Mouse (Mus musculus) induced T-regulatory cell, adult 2 months (primary cell): ENCODE measurements around the gene Hoxc5.

ENCODE experiments used
- DNase-seq: peaks from one replicate; pipeline ENCODE4 v3.0.0-alpha.2; 2012; ENCODE audit warnings: low read depth

Hoxc5 gene

DNA sequence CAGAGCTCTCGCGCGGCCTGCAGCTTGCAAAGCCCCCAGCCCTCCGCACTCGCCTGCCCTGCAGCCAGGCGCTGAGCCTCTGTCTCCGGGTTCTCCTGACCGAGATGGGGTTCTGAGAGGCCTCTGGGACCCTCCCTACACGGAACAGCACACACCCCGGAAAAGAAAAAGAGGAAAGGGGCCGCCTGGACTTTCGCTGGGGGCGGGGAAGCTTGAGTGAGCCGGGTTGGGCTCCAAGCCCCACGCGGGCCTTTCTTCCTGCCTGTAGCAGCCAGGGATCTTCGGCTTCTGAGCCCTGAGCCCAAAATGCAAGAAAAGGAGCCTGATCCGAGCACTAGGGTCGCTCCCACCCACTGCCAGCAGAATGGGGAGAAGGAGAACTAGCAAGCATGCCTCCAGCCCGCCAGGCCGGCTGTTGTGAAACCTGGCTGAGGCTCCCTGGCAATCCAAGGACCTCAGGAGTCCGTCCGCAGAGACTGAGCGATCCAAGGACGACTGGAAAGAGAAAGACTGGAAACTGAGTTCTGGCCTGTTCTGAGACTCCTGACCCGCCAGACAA is 44.8 kb downstream of the Hoxc5 start:
- DNase-seq = no peak

DNA sequence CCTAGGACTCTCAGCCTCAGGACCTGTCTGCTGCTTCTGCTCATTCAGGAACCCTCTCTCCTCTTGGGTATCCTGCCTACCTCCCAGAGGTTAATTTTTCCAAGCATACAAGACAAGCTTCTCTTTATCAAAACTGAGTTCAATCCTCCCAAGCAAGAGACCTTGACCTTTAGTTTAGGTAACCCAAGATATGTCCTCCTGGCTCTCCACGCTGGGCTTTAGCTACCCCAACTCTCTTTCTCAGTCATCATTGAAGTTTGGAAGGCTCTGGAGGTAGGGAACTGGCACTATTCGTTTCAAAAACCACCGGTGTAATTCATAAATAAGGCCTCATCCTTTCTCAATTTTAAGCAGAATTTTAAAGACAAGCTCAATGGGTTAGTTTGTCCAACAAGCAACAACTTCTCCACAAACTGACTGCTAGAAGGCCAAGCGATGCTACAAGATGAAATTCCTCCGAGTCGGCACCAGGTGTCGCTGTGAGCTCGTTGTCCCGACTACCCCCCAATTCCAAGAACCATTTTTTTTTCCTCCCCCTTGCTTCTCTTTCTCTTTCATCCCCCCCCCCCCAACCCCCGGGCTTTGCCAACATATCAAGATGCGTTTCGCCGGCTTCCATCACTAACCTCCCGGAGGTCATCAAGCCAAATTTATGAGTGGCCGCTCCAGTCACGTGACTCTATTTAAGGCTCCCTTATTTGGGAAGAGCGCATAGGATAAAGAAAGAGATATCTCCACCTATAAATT is 46.2 kb downstream of the Hoxc5 start:
- DNase-seq = peak; percentile 59

DNA sequence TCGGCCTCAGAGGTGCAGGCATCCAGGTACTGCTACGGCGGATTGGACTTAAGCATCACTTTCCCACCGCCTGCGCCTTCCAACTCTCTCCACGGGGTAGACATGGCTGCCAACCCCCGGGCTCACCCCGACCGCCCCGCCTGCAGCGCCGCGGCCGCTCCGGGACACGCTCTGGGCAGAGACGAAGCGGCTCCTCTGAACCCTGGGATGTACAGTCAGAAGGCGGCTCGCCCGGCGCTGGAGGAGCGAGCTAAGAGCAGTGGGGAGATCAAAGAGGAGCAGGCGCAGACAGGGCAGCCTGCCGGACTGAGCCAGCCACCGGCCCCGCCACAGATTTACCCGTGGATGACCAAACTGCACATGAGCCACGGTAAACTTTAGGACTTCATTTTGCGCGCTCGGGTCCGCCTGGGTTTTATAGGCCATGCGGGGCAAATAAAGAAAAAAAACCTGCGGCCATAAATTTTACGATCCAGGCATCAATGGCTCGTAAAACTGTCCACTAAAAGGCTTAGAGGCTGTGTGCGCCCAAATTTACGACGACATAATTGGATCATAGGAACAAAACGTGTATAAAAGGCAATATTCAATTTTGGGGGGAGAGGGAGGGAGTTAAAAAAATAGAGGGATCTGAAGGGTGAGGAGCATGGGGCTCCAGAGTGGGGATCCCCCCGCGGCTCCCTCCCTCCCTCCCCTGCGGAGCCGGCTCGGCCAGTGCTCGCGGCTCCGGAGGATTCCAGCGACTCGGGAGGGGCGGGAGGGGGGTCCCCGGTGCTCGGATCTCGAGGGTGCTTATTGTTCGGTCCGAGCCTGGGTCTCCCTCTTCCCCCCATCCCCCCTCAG is 47.1 kb downstream of the Hoxc5 start:
- no peak for DNase-seq

DNA sequence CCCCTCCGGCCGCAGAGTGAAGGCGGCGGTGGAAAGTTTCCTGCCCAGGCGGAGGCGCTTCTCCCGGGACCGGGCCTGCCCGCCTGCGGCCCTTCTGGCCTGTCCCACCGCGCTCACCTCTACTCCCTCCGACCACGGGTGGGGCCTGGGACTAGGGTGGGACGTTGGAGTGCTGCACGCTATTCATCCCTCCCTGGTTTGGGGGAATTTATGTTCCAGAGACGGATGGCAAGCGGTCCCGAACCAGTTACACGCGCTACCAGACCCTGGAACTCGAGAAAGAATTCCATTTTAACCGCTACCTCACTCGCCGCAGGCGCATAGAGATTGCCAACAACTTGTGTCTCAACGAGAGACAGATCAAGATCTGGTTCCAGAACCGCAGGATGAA is 47.8 kb downstream of the Hoxc5 start:
- no peak for DNase-seq

DNA sequence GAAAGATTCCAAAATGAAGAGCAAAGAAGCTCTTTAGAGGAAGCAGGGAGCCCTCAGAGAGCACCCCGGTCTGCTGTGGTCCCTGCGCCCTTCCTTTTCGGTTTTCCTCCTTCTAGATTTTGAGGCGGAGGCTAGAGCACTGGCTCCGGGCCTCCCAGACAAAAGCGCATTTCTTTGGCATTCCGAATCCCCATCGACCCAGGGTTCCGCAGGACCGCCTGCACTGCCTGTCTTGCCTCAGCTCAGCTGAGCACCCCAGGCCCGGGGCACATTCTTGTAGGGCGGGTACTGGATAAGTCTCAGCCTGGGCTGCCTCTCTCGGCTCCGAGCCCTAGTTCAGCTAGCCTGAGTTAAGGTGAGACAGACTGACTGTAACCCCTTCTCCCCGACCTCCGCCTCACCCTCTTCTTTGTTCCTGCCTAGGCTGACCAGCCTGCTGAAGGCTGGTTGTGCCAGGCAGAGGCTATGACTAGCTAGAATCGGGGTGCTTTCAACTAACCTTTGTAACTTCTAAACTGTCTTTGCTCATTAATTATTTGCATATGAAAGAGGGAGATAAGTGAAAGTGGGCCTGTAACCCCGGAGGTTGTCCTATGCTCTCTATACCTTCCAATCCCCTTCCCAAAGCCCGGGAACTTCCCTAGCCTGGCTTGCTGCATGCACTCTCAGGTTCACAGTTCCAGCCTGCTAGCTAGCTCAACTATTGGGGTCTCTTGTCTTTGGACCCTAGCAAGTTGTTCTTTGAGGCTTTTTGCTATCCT is 48.3 kb downstream of the Hoxc5 start:
- no peak for DNase-seq

DNA sequence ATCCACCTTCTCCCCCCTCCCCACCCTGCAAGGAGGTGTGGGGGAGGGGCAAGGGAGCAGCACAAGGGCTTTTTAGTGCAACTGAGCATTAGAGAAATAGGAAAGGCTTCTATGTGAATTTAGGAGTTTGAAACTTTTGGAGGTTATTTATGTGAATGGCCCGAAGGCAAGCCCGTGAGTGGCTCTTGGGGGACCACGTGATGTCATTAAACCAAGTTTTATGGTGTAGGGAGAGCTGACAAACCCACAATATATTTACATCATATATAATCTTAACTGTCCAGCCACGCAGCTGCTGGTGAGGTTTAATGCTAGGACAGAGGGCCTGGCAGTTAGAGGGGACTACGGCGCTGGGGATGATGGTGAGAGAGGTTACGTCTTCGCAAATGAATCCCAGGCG is 51.4 kb downstream of the Hoxc5 start, which contains the start of gene Hoxc4:
Hoxc4 (plus strand) TSS at position 299 of the 400 bp plus-strand sequence.
- DNase-seq = no peak

DNA sequence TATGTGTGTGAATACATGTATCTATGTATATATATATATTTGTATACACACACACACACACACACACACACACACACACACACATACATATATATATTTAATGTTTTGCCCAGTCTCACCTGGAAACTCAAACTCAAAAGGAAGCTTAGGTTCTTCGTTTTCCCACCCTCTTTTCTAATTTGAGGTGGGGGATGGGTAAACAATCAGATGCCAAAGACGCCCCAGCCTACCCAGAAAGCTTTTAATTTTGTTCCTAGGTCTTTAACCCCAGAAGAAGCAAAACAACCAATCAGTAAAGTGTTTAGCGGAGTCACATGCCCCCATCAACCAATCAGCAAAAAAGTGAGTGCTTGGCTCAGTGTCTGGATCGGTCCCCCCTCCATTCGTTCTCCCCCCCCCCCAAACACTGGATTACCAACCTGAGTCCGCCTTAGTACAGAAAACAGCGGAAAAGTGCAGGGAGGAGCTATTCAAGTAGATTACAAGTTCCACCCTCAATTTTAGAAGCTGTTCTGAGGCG is 53.7 kb downstream of the Hoxc5 start:
- no peak for DNase-seq

DNA sequence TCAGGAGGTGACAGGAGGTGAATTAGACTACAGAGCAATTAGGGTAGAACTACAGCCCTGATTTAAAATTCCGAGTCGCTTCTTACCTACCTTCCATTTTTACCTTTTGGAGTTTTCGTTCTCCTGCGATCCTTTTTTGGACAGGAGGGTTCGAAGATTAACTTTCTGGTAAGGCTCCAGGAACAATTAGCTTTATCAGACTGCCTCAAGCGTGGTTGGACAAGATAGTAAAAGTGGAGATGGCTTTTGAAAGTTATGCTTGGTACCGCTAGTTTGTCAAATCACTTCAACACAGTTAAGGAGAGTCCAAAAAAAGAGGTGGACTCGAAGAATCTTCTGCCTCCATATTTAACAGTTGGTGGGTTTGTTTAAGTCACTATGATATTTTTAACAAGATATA is 54.3 kb downstream of the Hoxc5 start:
- no peak for DNase-seq

DNA sequence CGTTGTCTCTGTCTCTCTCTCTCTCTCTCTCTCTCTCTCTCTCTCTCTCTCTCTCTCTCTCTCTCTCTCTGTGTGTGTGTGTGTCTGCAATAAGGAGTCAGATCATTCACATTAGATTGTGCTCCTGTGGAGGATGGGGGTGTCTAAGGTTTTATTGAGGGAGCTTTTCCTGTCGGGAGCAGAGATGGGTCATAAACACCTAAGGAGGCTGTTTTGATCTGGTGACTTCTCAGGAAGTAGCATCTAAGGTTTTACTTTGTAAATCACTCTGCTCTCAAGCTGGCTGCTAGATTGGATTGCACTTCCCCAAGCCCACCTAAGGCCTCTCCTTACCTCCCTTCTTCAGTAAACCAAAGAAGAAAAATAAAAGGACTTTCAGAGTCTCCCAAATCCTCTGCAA is 56.9 kb downstream of the Hoxc5 start:
- no peak for DNase-seq

DNA sequence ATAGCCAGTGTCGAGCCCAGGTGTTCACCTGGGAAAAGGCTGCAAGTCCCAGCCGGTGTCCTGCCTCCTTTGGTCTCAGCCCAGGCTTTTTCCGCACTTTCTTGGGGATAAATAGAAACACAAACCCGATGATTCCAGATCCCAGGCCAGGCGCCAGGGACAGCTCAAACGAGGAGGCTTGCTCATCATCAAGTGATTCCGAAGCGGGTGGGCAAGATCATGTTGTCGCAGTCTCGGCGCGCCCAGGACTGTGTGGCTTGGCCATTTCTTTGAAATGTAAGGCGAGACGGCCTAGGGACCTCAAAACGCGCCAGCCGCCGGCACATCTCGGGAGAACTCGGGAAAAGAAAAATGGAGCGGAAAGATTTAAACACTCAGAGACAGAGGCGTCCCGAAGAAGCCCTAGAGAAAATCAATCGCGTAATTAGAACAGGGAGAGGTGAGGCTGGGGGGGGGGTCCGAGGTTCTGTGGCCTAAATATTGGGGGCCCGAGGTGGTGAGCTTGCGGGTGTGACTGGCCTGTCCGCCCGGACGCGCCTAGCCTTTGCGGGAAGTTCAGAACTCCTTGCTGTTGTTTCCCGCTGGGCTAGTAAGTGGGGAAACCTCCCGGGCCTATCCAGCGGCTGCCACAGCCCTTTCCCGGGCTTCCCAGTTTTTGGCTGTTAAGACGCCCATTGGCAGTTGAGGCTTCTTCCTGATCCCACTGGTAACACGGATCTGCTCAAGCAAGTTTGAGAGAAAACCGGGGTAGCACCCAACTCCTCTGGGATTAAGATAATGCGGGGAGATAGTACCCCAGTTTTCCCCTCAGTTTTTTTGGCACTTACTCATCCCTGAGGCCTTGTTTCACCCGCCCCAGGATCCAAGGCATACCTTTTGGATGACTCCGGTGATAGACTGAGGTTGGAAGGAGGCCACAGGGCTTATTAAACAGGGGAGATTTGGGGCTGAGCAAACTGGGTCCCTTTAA is 60.3 kb downstream of the Hoxc5 start:
- DNase-seq = no peak

DNA sequence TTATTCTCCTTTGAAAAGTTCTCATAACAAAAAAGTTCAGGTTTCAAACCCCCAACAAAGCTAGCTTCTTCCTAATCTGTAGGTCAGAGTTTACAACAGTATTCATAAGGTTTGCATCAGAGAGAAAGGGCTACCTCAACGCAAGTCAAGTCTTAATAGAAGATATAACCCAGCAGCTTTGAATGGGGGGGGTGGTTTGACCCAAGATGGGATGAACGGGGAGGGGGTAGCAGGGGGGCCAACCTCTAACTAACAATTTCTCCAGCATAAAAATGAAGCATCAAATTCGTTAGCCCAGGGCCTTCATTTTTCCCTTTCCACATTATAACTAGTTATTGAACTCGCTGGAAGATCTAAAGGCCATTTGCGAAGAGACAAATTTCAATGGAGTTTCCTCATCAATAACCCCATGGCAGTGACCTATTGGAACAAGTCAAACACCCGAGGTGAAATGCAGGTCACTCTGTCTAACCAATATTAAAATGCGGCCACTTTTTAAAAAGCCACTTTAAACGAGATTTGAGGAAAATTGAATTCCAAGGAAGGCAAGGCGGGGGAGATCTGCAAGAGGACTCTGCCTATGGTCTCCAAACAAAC is 61.8 kb downstream of the Hoxc5 start:
- no peak for DNase-seq

DNA sequence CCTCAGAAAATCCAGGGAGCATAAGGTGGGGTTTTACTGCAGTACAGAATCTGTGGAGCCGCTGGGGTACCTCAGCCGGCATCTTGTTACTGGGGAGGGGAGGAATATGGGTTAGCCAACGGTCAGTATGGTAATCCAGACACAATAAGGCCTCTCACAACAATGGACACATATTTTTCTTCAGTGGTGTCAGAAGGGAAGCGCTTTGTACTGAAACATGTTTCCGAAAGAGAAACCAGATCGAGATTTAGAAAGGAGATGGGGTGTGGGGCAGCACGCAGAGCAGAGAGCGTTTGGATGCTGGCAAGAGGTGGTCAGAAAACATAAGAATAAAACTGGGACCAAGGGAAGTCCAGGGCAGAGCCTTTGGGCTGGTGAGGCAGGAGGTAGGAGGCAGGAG is 62.9 kb downstream of the Hoxc5 start:
- DNase-seq = no peak

DNA sequence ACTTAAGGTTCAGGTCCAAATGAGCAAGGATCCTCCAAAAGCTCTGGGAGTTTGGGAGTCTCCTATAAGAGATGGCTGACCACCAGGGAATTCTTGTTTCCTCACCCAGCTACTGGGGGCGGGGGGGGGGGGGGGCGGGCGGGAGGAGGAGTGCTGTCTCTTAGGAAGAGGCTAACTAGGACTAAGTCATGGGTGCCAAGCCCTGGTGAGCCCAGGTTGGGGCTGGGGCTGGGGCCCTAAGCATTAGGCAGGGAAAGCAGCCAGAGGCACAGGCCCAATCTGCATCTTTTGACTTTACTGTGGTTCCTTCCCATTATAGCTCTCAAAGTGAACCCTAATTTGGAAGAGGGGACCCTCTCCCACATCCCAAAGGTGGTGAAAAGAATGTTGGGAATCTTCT is 64.9 kb downstream of the Hoxc5 start:
- no peak for DNase-seq

DNA sequence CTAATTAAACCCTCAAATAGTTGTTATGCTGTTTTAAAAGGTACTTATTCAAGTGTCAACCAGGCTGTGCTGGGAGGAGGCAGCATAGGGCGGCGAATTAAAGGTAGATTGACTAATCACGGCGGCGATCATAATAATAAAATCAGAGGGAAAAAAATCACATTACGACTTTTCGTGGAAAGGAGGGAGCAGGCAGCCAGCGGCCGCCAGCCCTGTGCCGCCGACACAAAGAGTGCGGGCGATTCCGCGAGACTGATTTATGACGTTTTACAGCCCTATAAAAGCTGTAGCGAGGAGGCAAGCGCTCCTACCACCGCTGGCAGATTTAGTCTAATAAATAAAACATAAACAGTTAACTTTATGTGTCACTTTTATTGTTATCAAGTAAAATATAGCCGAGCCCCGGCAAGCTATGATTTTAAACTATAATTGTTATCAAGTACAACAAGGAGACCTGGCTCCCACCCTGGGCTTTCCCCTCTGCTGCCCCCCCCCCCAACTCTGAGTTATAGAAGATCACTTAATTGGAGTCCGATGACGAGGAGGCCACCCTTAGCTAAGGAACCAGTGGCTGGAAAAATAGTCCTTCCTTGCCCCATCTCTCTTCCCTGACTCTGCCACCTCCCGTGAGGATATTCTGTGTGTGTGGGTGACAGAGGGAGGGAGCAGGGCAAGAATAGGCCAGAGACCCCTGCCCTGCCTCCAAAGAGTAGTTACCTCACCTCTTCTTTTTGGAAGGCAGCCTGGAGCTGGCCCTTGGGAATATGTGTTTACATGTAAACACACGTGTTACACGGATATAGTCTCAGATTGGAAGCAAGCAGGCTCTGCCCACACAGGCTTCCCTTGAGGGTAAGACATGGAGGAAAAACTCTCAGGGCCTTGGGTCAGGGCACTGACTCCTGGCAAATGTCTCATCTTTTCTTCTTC is 65.7 kb downstream of the Hoxc5 start:
- no peak for DNase-seq

DNA sequence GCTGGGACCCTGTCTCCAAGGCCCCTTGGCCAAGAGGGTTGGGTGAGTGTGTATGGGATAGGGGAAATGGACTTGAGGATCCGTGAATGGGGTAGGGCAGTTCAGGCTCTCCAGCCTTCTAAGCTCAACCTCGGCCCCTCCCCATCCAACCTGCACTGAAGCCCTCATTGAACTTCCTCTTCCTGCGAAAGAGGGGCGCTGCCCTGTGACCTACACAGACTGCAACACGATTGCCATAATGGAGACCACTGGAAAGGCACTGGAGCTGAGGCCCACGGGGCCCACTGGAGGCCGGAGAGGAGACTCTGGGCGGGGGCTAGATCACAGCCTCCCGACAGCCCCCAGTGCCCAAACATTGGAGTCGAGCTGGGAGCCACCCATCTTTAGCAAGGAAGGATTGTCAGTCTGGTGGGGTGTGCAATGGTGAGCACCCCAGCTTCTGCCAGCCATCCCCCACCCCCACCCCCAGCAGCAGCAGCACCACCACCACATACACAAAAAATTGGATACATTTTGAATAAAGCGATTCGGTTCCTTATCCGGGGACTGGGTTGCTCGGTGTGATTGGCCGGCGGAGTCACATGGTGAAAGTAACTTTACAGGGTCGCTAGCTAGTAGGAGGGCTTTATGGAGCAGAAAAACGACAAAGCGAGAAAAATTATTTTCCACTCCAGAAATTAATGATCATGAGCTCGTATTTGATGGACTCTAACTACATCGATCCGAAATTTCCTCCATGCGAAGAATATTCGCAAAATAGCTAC is 67.0 kb downstream of the Hoxc5 start:
- DNase-seq = no peak

DNA sequence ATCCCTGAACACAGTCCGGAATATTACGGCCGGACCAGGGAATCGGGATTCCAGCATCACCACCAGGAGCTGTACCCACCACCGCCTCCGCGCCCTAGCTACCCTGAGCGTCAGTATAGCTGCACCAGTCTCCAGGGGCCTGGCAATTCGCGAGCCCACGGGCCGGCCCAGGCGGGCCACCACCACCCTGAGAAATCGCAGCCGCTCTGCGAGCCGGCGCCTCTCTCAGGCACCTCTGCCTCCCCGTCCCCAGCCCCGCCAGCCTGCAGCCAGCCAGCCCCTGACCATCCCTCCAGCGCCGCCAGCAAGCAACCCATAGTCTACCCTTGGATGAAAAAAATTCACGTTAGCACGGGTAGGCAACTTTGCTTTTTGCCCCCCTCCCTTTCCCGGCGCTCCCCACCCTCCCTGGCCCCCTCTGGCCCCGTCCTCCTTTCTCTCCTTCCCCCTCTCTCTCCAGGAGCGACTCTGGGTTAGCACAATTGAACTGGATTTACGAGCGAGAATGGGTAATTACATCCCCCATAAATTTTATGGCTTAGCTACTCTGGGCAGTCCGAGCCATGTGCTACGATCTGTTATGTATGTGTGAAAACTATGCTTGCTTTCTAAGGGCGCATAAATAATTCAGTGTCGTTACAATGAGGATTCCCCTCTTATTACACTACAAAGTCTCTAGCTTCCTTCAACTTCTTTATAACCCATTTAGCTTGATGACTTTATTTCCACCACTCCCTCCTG is 67.7 kb downstream of the Hoxc5 start:
- DNase-seq = no peak

DNA sequence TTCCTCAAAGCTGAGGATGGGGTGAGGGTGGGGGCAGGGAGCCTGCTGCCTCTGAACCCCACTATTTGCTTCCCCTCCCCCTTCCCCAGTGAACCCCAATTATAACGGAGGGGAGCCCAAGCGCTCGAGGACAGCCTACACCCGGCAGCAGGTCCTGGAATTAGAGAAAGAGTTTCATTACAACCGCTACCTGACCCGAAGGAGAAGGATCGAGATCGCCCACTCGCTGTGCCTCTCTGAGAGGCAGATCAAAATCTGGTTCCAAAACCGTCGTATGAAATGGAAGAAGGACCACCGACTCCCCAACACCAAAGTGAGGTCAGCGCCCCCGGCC is 68.3 kb downstream of the Hoxc5 start:
- no peak for DNase-seq

DNA sequence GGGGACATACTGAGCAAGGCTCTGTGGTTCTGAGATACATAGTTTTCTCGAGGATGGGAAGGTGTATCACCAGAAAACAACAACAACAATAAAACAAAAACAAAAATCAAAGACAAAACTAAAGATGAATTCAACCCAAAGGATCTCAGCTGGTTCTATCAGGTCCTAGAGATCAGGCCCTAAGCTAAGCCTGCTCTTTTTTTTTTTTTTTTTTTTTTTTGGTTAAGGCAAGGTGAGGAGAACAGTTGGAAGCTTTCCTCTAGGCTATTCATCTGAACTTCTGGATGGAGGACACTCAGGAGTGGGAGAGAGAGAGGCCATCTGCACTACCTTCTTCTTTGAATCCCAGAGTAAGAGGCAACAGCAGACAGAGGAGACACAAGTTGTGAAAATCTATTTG is 70.3 kb downstream of the Hoxc5 start:
- no peak for DNase-seq
